Mouse (Mus musculus): ENCODE data around the gene Gpr4.

Gpr4 gene

GRCm38 (mm10) chr7:19194676-19195075 lies 17.7 kb upstream of the Gpr4 start:
- no peak for DNase-seq (ENCODE audit: low read depth, low spot score)

GRCm38 (mm10) chr7:19196676-19197075 lies 15.7 kb upstream of the Gpr4 start:
- no peak for DNase-seq (ENCODE audit: low read depth, low spot score)

GRCm38 (mm10) chr7:19197985-19198384 lies 14.4 kb upstream of the Gpr4 start:
- DNase-seq (ENCODE audit: low read depth, low spot score) = no peak

GRCm38 (mm10) chr7:19201660-19202059 lies 10.7 kb upstream of the Gpr4 start:
- DNase-seq (ENCODE audit: low read depth, low spot score) = no peak

DNA sequence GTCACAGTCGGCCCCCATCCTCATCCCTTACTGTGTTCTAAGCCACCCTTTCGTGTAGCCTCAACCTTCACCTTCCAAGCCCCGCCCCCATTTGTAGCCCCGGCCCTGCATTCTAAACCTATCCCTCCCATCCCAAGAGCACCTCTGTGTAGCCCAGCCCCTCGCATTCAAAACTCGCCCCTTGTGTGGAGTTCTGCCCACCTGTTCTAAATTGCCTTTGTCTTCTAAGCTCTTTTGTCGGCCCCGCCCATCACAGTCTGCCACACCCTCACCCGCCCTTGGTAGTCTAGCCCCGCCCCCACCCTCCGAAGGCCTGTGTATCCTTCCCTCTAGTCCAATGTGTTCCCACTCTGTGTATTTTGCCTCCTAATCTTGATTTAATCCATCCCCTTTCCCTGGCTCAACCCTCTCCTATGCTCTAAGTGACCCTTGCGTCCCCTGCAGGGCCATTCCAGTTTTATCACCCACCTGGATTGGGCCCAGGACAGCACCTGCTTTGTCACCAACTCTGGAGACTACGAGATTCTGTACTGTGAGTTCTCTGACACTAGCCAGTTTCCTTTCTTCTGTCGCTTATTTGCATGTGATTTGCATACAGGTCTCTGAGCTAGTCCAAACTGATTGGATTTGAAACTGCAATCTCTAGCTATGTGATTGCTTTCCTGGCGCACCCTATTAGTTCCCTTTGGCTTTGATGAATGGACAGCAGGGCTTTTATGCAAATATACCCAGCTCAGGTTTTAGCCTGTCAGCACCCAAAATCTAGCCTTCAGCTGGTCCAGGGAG lies 10.1 kb upstream of the Gpr4 start:
- DNase-seq (ENCODE audit: low read depth, low spot score) = no peak

GRCm38 (mm10) chr7:19208201-19208910 lies 4.0 kb upstream of the Gpr4 start:
- DNase-seq (ENCODE audit: low read depth, low spot score) = no peak

GRCm38 (mm10) chr7:19208944-19209472 lies 3.3 kb upstream of the Gpr4 start:
- DNase-seq (ENCODE audit: low read depth, low spot score) = no peak

GRCm38 (mm10) chr7:19209494-19209893 lies 2.8 kb upstream of the Gpr4 start:
- DNase-seq (ENCODE audit: low read depth, low spot score) = no peak

GRCm38 (mm10) chr7:19210010-19210409 lies 2.3 kb upstream of the Gpr4 start:
- no peak for DNase-seq (ENCODE audit: low read depth, low spot score)

DNA sequence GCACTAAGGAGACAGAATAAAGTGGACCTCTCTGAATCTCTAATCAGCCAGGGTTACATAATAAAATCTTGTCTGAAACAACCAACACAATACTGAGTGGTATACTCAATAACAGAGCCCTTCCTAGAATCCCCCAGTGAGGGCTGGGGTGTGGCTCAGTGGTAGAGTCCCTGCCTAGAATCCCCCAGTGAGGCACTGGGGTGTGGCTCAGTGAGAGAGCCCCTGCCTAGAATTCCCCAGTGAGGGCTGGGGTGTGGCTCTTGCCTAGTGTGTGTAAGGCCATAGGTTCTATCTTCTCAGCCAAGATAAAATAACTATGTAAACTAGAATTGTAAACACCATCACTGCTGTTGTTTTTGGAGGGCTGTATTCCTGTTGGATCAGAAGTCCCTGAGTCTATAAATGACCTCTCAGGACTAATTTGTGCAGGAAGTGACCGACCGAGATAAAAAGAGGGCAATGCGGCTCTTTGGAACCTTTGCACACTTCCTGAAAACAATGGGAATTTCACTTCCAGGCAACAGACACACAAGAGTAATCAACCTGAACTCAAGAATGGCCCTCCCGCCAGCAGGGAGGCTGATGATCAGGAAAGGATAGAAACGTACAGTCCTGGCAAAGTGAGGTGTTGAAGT lies 1.2 kb upstream of the Gpr4 start:
- no peak for DNase-seq (ENCODE audit: low read depth, low spot score)

GRCm38 (mm10) chr7:19213385-19213784 lies 1.0 kb downstream of the Gpr4 start:
- DNase-seq (ENCODE audit: low read depth, low spot score) = no peak

GRCm38 (mm10) chr7:19214369-19214768 lies 2.0 kb downstream of the Gpr4 start:
- DNase-seq (ENCODE audit: low read depth, low spot score) = no peak

DNA sequence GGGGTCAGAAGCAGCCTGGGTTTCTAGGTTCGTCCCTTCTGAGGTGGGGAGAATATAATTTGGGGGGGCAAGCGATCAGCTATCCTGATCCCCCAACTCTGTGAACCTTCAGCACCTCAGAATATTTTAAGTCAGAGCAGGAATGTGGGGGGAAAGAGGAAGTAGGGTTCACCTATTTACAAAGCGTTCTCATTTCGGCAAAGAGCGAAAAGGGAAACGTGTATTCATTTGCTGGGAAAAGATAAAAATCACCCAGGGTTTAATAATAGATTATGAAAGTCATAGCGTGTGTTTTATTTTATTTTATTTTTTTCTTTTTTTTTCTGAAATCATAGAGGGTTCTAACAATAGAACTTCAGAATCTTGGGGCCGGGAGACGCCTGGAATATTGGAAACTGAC lies 2.6 kb downstream of the Gpr4 start:
- no peak for DNase-seq (ENCODE audit: low read depth, low spot score)

DNA sequence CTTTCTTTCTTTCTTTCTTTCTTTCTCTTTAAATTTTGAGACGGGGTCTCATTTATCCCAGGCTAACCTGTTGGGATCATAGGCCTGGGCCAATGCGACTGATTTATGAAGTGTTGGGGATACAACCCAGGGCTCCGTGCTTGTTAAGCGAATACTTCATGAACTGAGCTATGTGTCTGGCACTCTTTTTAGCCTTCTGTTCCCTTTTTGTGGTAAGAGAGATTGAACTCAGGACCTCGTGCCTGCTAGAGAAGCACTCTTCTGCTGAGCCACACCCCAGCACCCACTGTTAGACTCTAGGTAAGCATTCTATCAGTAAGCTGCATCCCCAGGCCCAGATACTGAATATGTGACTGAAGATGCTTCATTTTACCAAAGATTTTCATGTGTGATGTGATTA lies 5.2 kb downstream of the Gpr4 start:
- no peak for DNase-seq (ENCODE audit: low read depth, low spot score)

DNA sequence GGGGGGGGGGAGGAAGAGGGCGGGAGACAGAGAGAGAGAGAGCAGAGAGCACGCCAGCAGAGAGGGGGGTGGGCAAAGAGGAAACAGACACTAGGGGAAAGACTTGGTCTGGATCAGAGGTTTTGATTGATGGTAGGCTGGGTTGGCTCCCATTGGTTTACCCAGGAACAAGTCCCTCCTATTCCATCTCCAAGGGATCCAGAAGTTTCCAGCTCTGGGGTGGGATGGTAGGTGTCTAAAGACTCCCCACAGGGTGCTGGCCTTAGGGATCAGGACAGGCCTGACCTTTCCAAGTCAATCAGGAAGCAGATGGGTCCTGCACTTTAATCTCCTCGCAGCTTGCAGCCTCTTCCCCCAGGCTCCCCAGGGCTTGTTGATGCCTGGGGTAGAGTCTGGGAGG lies 5.6 kb downstream of the Gpr4 start:
- no peak for DNase-seq (ENCODE audit: low read depth, low spot score)

- DNase-seq (ENCODE audit: low read depth, low spot score) = no peak
Measured at GRCm38 (mm10) chr7:19220061-19220460, 7.7 kb downstream of the Gpr4 start.

DNA sequence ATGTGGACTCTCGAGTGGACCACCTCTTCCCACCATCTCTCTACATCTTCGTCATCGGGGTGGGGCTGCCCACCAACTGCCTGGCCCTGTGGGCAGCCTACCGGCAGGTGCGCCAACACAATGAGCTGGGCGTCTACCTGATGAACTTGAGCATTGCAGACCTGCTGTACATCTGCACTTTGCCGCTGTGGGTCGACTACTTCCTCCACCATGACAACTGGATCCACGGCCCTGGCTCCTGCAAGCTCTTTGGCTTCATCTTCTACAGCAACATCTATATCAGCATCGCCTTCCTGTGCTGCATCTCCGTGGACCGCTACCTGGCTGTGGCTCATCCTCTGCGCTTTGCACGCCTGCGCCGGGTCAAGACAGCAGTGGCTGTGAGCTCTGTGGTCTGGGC lies 9.9 kb downstream of the Gpr4 start:
- DNase-seq (ENCODE audit: low read depth, low spot score) = no peak

DNA sequence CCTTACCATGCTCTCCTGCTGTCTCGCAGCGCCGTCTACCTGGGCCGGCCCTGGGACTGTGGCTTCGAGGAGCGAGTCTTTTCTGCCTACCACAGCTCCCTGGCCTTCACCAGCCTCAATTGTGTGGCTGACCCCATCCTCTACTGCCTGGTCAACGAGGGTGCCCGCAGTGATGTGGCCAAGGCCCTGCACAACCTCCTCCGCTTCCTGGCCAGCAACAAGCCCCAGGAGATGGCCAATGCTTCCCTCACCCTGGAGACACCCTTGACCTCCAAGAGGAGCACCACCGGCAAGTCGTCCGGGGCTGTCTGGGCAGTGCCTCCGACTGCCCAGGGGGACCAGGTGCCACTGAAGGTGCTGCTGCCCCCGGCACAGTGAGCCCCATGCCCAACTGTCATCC lies 10.5 kb downstream of the Gpr4 start:
- DNase-seq (ENCODE audit: low read depth, low spot score) = no peak

DNA sequence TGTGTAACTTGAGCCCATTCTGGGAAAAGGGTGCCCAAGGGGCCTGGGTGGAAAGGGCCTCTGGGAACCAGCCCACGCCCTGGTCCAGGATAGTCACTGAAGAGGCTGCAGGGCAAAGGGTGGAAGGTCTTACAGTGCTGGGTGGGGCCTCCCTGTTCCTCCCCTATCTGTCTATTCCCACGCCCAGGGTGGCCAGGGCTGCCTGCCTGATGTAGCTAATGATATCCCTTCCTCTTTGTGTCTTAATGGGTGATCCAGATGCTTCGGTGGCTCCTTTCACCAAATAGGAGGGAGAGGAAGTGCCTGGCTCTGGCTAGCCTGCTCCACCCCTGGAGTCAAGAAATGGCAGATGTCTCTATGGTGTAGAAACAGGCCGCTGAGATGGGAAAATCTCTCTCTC lies 12.6 kb downstream of the Gpr4 start:
- no peak for DNase-seq (ENCODE audit: low read depth, low spot score)

DNA sequence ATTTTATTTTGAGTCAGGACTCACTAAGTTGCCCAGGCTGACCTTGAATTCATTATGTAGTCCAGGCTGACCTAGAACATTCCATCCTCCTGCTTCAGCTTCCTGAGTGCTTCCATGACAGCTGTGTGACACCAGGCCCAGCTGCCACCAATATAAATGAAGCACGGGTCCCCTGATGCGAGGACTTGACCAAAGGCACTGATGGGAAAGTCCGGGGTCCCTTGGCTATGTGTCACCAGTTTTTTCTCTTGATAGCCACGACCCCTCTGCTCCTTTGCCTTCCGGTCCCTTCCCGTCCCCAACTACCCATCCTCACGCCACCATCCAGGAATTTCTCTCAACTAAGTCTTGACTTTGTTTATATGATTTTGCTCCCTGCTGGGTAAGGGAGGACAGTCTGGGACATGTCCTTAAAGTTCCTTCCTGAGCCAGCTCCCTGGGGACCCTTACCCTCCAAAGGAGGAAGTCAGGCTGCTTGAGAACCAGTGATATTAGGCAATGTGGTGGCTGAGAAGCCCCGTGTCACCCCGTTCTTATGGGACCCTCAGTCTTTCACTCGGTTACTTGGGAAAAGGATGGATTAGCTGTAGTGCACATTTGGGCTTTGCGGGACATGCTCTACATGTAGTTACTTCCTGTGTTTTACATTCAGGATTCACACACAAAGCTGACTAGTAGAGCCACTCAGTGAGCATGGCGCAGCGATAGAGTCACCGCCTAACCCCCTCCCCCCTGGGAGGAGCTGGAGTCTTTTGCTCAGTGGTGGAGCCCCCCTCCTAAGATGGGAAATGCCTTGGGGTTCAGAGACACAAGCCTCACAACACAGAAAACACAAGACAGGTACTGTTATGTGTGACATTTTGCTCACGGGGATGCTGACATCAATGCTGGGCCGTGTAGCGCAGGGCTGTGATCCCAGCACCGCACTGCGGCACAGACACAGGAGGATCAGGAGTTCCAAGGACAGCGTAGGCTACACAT lies 14.8 kb downstream of the Gpr4 start:
- DNase-seq (ENCODE audit: low read depth, low spot score) = peak; percentile 28
